Mouse (Mus musculus): ENCODE measurements at regions not wholly inside any gene's neighbourhood (a gene's known extent, or its start where the extent isn't known, plus 50 kb on each side); places are given as distances from the start of the nearest gene placed in this dataset.
"Not testable (repeated sequence)": the region's sequence is repeated elsewhere in the genome, so short reads cannot be mapped to it uniquely, and the experiment has no call there.

DNA sequence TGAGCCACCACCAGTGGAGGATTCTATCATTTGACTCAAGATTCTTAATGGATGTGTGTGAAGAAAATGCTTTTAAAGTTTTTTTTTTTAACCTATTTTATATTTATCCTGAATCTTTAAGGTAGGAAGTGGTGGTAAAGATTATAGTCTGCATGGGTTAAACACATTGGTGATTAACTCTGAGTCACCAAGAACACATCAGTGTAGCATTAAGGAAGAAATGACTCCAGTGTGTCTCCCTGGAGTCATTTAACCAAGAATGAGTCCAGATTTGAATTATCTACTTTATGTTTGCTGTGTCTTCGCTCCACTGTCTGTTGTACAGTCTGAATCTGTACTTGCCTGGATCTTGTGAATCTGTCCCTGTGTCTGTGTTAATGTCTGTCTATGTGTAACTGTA lies 132.2 kb downstream of the Kcnrg start:
- ATAC-seq (replicated peaks; ENCODE audit: low FRiP score, poor library complexity, severe bottlenecking) = no peak

DNA sequence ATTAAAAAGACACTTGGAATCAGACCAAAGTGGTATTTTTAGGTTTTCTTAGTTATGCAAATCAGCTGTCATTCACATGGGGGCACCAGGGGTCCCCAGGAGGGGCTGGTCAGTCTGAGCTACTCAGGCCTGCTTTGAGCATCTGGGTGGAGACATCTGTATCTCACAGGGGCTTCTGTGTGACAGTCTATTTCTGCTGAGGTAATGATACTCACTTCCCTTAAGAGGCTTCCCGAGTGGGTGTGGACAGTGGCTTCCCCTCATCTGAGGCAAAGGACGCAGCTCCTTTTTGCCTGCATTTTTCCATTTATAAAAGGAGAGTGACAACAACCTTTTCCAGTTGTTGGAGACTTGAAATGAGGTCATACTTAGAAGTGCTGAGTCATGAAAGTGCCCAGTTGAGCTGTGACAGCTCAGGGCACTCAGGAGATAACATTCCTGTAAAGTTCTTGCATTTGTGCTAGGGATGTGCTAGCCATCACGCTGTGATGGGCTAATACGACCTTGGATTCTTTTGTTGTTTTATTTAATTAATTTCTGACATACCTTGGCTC lies 136.7 kb downstream of the Kcnrg start:
- ATAC-seq (replicated peaks; ENCODE audit: low FRiP score, poor library complexity, severe bottlenecking) = peak; percentile 65; the same call in 1 of the 2 replicates

DNA sequence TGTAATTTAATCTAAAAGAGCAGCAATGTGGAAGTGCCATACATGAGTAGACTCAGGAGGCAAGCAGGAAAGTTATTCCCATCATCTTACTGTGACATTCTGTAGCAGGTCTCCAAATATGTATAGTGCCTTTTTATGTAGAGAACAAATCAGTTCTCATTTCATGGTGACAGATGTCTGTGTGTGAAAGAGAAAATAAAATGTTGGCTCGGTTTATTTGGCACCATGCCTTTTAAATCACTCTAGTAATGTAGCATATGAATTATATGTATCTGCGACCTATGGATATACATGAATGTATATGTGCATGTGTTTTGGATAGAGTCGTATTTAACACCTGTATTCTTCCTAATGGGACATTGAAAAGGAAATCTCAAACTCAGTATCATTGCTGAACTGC lies 146.2 kb downstream of the Kcnrg start:
- no peak for ATAC-seq (replicated peaks; ENCODE audit: low FRiP score, poor library complexity, severe bottlenecking)

DNA sequence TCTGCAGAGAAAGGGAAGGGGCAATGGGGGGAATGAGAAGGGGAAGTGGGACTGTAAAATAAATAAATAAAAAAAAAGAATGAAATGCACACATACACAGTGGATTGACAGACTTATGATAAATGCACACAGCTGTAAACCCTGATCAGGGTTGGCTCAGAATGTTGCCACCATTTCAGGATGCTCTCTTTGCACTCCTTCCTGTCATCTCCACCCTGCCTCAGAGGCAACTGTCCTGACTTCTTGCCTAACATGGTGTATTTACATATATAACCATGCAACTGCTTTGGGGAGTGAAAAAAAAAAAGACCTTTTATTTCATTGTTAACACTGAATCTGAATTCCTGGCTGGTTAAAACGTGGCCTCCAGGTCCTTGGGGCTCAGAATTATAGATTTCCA lies 149.4 kb downstream of the Kcnrg start:
- no peak for ATAC-seq (replicated peaks; ENCODE audit: low FRiP score, poor library complexity, severe bottlenecking)

DNA sequence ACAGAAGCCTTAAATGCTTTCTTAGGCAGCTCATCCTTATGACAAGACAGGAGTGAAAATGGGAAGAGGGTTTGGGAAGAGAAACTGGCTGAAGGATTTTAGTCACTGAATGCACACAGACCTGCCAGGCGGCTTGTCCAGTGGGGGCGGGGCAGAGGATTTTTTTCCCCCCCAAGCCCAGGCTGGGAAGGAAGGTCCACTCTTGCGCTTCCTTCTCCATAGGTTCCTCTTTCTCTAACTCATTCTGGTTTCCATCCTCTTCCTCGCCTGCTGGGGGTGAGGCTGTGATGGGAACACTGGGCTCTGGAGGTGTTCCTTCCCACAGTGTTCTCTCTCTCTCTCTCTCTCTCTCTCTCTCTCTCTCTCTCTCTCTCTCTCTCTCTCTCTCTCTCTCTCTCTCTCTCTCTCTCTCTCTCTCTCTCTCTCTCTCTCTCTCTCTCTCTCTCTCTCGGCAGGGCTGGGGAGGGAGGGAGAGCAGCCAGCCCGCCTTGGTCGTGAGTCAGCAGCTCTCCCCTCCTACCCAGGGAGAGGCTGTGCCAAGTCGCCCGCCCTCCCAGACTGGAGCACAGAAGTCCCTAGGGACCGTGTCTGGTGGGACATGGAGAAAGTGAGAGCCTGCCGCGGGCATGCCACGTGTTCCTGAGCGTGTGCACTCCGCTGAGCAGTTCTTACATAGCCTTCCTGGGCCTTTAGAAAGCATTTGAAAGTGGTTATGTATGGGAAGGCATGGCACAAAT lies 150.0 kb downstream of the Kcnrg start:
- no peak for ATAC-seq (replicated peaks; ENCODE audit: low FRiP score, poor library complexity, severe bottlenecking)

DNA sequence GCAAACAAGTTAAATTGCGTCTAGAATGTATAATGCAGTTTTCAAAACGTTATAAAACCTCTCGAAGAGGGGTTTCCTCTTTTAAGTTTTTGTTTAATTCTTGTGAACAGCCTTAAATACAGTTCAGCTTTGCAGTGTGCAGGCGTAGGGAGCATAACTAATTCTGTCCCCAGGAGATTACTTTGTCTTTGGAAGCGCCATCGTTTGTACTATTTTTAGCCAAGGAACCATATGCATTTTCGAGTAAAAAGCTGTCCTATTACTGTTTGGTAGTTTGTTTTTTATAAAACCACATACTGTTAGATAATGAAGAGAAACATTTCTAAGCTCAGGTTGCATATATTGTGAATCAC lies 150.5 kb downstream of the Kcnrg start:
- no peak for ATAC-seq (replicated peaks; ENCODE audit: low FRiP score, poor library complexity, severe bottlenecking)

DNA sequence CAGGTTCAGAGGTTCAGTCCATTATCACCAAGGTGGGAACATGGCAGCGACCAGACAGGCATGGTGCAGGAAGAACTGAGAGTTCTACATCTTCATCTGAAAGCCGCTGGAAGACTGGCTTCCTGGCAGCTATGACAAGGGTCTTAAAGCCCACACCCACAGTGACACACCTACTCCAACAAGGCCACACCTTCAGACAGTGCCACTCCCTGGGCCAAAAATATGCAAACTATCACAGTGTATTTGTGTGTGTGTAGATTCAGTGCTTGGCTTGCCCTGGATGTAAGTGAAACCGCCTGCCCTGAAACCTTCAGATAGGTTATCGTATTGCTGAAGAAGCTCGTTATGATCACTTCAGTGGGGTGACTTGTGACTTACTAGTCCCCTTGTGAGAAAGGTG lies 151.3 kb downstream of the Kcnrg start:
- no peak for ATAC-seq (replicated peaks; ENCODE audit: low FRiP score, poor library complexity, severe bottlenecking)

DNA sequence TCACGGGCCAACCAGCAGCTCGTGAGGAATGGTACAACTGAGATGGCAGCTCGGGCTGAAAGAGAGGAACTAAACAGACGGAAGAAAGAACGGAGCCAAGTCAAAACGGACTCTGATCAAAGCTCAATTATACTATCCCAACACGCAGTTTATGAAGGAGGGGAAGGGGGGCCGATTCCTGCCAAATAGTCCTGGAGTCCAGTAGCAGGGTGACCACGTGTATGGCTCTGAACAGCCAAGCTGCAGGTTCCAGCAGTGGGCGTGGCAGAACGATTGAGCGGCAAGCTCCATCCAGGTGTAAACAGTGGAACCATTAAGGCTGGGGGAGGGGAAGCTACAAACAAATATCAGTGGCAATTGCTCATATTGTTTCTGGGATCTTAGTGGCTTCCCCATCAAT lies 152.9 kb downstream of the Kcnrg start:
- ATAC-seq (replicated peaks; ENCODE audit: low FRiP score, poor library complexity, severe bottlenecking) = not testable (repeated sequence)

DNA sequence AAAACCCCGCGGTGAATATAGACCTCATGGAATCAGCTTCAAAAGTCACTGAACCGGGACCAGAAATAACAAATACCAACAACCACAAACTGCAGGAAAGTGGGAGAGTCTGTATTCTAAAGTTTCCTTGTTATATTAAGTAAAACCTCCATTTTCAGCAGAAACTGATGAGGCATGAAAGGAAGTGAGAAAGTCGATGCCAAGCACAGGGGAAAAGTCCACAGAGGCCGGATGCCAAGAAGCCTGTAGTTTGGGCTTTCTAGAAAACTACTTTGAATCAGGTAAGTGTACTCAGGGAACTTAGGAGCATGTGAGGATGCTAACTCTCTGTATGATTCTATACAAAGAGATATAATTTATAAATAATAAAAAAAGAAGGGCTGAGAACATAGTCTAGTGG lies 154.8 kb downstream of the Kcnrg start:
- no peak for ATAC-seq (replicated peaks; ENCODE audit: low FRiP score, poor library complexity, severe bottlenecking)

DNA sequence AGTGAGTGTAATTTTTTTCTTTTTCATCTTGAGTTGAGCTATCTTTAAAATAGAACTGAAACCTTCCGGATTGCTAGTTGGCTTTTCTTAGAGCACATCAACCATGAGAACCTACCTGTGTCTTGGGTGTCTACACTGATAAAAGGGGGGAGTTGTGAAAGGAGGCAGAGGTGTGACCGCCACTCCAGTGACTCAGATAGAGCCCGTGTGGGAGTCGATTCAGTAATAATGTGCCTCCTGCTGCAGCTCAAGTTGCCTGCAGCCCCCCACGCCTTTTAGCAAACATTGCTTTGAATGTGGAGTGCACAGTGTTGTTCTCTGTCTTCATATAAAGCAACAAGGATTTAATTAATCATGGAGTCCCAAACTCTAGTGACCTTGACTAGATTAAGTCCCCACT lies 162.6 kb downstream of the Kcnrg start:
- no peak for ATAC-seq (replicated peaks; ENCODE audit: low FRiP score, poor library complexity, severe bottlenecking)

DNA sequence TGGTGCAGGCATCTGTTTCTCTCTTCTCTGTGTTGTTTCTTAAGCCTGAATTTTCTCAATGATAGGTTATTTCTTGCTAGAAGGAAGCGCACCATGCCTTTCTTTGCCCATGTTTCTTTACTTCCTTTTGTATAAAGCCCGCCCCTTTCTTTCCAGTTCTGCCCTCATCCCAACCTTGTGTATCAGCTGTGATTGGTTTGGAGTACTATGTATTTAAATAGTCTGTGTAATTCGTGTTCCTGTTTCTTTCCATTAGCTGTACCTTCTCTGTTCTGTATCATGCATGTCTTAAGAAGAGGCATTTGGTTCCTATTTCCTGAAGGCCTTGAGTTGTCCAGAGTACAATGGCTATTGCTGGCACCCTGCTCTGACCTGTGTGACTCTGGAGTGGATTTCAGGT lies 166.9 kb downstream of the Kcnrg start:
- ATAC-seq (replicated peaks; ENCODE audit: low FRiP score, poor library complexity, severe bottlenecking) = no peak

DNA sequence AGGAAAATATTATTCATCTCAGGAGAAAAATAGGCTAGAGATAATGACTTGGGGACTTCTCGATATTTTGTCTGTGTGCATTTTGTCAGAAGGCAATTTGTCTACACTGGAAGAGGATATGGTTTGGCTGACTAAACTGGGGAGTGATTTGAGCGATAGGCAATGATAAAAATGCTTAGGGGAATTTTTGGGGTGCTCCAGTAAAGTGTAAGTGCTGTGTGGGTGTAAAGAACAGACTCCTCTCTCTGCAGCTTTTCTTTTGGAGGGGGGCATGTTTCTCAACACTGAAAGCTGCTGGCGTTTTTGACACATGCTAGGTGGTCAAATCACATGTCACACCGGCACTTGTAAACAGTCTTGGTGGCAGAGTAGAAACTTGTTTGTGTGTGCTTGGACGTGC lies 171.4 kb downstream of the Kcnrg start:
- no peak for ATAC-seq (replicated peaks; ENCODE audit: low FRiP score, poor library complexity, severe bottlenecking)

DNA sequence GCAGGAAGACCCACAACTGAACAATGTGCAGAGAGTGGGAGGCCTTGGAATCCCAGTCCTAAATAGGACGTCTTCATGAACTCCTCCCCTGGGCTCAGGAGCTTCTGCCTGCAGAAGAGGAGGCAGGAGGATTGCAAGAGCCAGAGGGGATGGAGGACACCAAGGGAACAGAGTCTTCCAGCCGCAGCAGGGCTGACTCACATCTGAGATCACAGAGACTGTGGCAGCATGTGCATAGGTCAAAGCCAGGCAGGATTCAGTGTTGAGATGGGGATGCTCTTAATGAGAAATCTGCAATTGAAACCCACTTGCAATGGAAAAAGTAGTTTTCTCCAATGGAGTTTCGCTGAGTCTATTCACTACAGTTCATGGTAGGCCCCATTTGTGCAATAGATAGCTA lies 175.9 kb downstream of the Kcnrg start:
- no peak for ATAC-seq (replicated peaks; ENCODE audit: low FRiP score, poor library complexity, severe bottlenecking)

DNA sequence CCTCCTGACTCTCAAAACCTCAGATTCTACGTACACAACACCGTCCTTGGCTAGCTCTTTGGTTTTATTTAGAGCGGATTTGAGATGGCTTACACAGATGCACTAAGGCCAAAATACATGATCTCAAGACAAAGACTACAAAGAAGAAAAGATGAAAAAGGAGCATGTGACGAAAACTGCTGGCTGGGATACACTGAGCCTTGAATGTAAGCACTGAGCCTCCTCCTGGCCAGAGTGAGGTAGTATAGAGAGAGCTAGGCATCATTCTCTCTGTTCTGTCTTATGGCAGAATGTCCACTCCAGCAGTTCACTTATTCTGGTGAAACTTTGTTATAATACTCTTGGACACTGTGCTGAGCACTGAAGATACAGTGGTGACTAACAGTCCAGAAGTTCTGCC lies 177.4 kb downstream of the Kcnrg start:
- no peak for ATAC-seq (replicated peaks; ENCODE audit: low FRiP score, poor library complexity, severe bottlenecking)

DNA sequence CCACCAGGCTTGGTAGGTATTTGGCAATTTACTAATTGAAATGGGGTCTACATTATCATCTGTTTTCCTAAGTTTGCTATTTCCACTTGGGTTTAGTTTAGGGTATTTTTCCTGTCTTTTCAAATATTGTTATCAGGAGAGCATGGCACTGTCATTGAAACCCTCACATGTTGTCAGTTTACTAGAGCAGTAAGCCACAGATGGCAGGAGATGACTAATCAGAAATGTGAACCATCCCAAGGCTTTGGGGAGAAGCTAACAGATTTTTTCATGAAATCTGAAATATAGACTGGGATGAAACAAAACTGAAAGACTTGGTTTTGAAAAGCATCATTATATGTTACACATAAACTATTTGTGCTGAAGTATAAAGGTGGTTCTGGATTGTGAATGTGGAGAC lies 178.8 kb downstream of the Kcnrg start:
- ATAC-seq (replicated peaks; ENCODE audit: low FRiP score, poor library complexity, severe bottlenecking) = no peak

DNA sequence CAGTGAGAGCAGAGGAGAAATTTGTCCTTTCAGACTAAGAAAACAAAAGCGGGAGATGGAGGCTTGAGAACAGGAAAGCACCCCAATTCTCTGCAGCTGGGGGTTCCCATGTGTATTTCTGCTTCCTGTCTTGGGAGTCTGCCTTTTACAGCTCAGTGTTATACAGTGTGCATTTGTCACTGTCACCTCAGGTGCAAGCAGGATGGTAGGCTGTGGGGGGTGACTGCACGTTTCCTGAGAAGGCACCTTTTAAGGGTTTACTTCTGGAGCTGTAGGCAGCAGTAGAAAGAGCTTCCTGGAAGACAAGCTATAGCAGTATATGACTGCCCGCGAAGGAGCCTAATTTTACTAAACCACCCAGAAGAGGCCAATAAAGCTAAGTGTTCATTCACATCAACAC lies 180.5 kb downstream of the Kcnrg start:
- ATAC-seq (replicated peaks; ENCODE audit: low FRiP score, poor library complexity, severe bottlenecking) = no peak

DNA sequence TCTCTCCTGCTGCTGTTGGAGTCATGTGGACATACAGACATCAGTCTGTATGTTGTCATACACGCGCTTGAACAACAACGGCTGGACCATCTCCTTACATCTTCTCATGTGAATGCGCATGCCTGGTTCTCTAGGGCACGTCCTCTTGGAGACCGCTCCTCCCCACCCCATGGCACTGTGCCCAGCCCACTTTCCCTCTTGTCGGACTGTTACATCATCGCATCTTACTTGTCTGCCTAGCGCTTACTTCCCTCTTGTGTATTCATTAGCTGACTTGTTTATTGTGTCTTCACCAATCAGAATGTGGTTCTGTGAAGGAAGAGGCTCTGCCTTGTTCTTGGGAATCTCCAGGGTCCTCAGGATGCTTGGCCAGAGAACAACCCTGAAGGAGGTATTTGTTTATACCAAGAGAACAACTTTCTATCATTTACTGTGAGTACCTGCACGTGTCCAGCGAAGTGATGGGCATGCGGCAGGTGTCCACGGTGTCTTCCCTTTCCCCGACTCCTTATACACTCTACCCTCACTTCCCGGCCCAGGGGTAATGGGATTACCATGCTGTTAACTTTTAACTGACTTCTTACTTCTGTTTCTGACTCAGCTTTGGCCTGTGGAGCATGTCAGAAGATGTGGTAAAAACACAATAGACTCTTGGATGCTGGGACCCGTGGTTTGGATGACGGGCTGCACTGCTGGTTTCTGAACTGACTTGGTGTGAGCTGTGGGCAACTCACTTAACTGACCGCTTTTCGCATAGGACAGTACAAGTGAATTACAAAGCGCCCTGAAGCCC lies 181.9 kb downstream of the Kcnrg start:
- no peak for ATAC-seq (replicated peaks; ENCODE audit: low FRiP score, poor library complexity, severe bottlenecking)

DNA sequence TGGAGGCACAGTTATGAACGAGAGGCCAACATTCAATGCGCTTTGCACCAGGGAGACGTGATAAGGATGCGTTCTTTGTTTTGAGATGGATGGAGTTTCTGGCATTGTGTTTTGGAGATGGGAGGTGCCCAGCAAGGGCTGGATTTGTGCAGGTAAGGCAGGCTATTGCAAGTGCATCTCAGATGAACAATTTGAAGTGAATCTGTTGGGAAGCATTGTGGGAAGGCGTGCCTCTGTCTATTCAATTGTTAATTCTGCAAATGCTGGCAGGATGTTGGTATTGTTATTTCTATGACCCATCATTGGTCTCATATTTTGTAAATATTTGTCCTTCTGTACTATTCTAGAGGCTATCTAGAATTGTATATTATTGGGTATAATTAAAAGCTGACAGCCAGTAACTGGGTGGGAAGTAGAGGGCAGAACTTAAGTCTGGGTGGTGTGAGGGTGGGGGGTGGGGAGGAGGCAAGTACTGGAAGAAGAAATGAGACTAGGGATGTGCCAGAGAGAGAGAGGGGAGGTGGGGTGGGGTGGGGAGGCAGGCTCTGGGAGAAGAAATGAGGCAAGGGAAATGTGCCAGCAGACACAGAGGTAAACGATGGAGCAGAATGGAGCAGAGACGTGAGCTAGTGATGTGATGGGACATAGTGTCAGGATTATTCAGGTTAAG lies 188.9 kb downstream of the Kcnrg start:
- ATAC-seq (replicated peaks; ENCODE audit: low FRiP score, poor library complexity, severe bottlenecking) = no peak

DNA sequence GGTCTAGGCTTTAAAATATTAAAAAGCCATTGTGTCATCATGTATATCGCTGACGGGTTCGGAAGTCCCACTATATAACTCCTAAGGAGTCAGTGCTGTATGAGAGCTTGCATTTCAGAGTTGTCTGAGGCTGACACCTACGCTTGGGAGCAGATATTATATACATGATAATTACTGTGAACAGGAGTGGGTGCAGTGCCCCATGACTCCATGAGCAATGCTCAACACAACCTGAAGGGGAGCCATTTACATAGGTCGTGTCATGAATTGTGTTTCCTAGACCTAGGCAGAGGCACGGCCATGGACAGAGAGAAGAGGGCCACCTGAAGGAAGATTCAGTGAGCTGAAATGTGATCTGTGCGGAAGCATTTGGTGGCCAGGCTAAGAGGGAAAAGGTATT lies 189.4 kb downstream of the Kcnrg start:
- ATAC-seq (replicated peaks; ENCODE audit: low FRiP score, poor library complexity, severe bottlenecking) = no peak

DNA sequence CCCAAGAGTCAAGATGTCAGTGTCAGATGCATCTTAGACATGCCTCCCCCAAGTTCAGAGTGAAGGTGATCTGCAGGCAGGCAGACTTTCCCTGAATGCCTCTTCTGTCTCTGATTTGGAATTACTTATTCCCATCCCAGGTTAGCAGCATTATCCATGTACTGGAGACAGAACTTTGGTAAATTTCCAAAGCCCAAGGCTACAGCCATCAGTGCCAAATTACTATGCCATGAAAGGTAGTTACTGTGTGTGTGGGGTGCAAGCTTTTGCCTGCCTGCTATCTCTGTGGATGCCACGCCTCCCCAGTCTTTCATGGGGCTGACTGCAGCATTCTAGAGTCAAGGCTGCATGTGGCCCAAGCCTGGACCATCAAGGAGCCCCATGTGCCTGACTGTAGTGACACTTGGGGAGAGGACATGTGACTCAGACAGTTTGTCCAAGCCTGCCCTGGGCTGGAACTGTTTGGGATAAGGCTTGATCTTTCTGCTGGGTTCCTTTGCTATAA lies 196.2 kb downstream of the Kcnrg start:
- ATAC-seq (replicated peaks; ENCODE audit: low FRiP score, poor library complexity, severe bottlenecking) = no peak

DNA sequence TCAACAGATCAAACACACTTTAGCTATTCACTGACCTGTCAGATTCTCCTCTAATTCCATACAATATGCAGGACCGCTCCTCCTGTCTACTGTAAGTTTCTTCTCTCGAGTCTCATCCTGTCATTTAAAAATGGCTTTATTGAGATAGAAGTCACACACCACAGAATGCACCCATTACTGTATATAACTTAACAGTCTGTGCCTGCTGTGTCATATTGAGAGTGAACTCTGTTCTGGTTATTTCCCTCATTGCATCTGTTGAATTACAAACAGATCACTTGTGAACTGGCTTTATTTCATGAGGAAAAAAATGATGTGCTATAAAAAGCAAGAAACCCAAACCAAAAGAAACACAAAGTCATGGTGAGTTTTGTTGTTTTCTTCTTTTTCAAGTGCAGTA lies 198.2 kb downstream of the Kcnrg start:
- ATAC-seq (replicated peaks; ENCODE audit: low FRiP score, poor library complexity, severe bottlenecking) = no peak

Data from erythroid progenitor cell, adult 5-6 weeks (primary cell).